Mouse (Mus musculus) forebrain, embryonic 12.5 days (tissue): Measurements from ENCODE around the gene Ceacam16. TPM values are rescaled to one million over a fixed set of nuclear protein-coding genes. Genes with fewer than 3 reads are reported as not detected.

Experiments used
- ATAC-seq: fragments of 200-750 bp; cut with Nextera tagmentation; 2 replicates; pipeline ENCODE4 v1.8.0; 2017; ENCODE audit warnings: moderate TSS enrichment; ENCODE audit not compliant: low FRiP score
- H3K27ac ChIP-seq: fragments of 300-500 bp; sonication (generic); 2 replicates; pipeline ENCODE4 v1.5.1; 2016; ENCODE audit warnings: mild to moderate bottlenecking
- H3K27me3 ChIP-seq: fragments of 300-500 bp; sonication (generic); 2 replicates; pipeline ENCODE4 v1.6.1; 2016; ENCODE audit warnings: mild to moderate bottlenecking
- H3K36me3 ChIP-seq: fragments of 300-500 bp; sonication (generic); replicated peaks from 2 replicates; pipeline ENCODE4 v1.6.1; 2016; ENCODE audit warnings: mild to moderate bottlenecking
- H3K4me1 ChIP-seq: fragments of 300-500 bp; sonication (generic); 2 replicates; pipeline ENCODE4 v1.6.1; 2016
- H3K4me2 ChIP-seq: fragments of 300-500 bp; sonication (generic); 2 replicates; pipeline ENCODE4 v1.6.1; 2016; ENCODE audit warnings: mild to moderate bottlenecking, moderate library complexity
- H3K4me3 ChIP-seq: fragments of 300-500 bp; sonication (generic); replicated peaks from 2 replicates; pipeline ENCODE4 v1.5.1; 2016; ENCODE audit warnings: mild to moderate bottlenecking
- H3K9ac ChIP-seq: fragments of 300-500 bp; sonication (generic); 2 replicates; pipeline ENCODE4 v1.6.1; 2016; ENCODE audit warnings: mild to moderate bottlenecking
- H3K9me3 ChIP-seq: fragments of 300-500 bp; sonication (generic); 2 replicates; pipeline ENCODE4 v1.6.1; 2016
- WGBS: fragments of 180-500 bp; shearing (Covaris S2); methylation state at CpG from one replicate; pipeline ENCODE4 v1.1.7; 2016; 5-methylcytosine and 5-hydroxymethylcytosine counted together
- polyA plus RNA-seq: library from polyadenylated mRNA; unstranded; fragments of >200 nt; fragmentation: Nextera tagmentation; extraction: Ambion mirVana; gene quantifications from 2 replicates; pipeline ENCODE4 v1.2.1, GENCODE M21; 2016

Ceacam16 gene
- polyA plus RNA-seq, 1 experiment from 2014 or later = not detected

DNA sequence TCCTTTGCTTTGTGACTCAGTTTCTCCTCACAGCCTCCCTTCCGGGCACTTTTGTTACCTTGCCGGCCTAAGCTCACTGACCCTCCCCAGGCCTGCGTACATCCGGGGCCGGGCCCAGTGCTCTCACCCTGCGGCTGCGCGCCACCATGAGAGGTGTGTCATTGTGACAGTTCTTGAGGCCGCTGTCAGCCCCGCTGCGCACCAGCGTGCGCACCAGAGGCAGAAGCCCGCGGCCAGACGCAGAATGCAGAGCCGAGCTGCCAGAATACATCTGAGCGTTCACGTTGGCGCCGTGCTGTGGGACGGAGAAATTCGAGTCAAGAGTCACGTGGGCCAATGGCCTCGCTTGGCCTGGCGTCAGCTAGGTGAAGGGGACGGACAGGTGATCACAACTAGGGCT lies 51.7 kb downstream of the Ceacam16 start:
- Histone ChIP-seq H3K27me3 (peaks cover 71% of the 10 kb centered on the region), H3K36me3 (no peaks in the 10 kb centered on the region), H3K9ac (peak overlapping the region; percentile 40; the same call in 1 of the 2 replicates), H3K4me1 (peaks cover 14% of the 10 kb centered on the region), H3K4me2 (peak overlapping the region; percentile 43), H3K9me3 (no peaks in the 10 kb centered on the region), H3K4me3 (peak overlapping the region; percentile 21), H3K27ac (no peak overlapping the region)
- 0 out of 2 replicates have a peak, but pooled peaks have one; percentile 23 for ATAC-seq
- 3% methylated on average over 27 of the region's 27 CpGs for WGBS

GRCm38 (mm10) chr7:19806356-19806969 lies 54.6 kb downstream of the Ceacam16 start:
- WGBS = 86% methylated on average over 8 of the region's 8 CpGs
- peaks cover 14% of the 10 kb centered on the region for H3K4me1 ChIP-seq
- no peak overlapping the region for H3K4me2 ChIP-seq
- peaks cover 49% of the 10 kb centered on the region for H3K27me3 ChIP-seq
- no peak overlapping the region for H3K9ac ChIP-seq
- no peak overlapping the region for H3K27ac ChIP-seq
- H3K36me3 ChIP-seq = no peaks in the 10 kb centered on the region
- no peak overlapping the region for H3K4me3 ChIP-seq
- no peaks in the 10 kb centered on the region for H3K9me3 ChIP-seq
- no peak for ATAC-seq

- H3K27me3 ChIP-seq = peaks cover 18% of the 10 kb centered on the region; the same call in 1 of the 2 replicates
- no peak overlapping the region for H3K4me2 ChIP-seq
- H3K9ac ChIP-seq = no peak overlapping the region
- H3K27ac ChIP-seq = no peak overlapping the region
- WGBS = 19% methylated on average over 7 of the region's 7 CpGs
- H3K36me3 ChIP-seq = no peaks in the 10 kb centered on the region
- no peak for ATAC-seq
- no peaks in the 10 kb centered on the region for H3K9me3 ChIP-seq
- H3K4me1 ChIP-seq = no peaks in the 10 kb centered on the region
- no peak overlapping the region for H3K4me3 ChIP-seq
Measured at GRCm38 (mm10) chr7:19802995-19803394, 58.1 kb downstream of the Ceacam16 start.

Other genes starting within 250 kb of the Ceacam16 start
- gene Relb, start 231.9 kb downstream of the Ceacam16 start, polyA plus RNA-seq = 3.3 and 3.6 TPM in 2 replicates
- 85.6 and 87.6 TPM in 2 replicates for gene Clptm1, start 196.3 kb downstream of the Ceacam16 start, polyA plus RNA-seq
- not detected in 2 replicates for gene Apoc2, start 183.4 kb downstream of the Ceacam16 start, polyA plus RNA-seq
- gene Gm44805, start 179.9 kb downstream of the Ceacam16 start, polyA plus RNA-seq = not detected in 2 replicates
- gene Apoc4, start 179.8 kb downstream of the Ceacam16 start, polyA plus RNA-seq = not detected in 2 replicates
- 0.73 and 1.2 TPM in 2 replicates for gene Apoc1, start 168.6 kb downstream of the Ceacam16 start, polyA plus RNA-seq
- 115 and 128 TPM in 2 replicates for gene Apoe, start 162.1 kb downstream of the Ceacam16 start, polyA plus RNA-seq
- gene Tomm40, start 145.9 kb downstream of the Ceacam16 start, polyA plus RNA-seq = 136 and 149 TPM in 2 replicates
- 45.9 and 47.3 TPM in 2 replicates for gene Nectin2, start 110.8 kb downstream of the Ceacam16 start, polyA plus RNA-seq
- 8.9 and 10.9 TPM in 2 replicates for gene Bcam, start 90.3 kb downstream of the Ceacam16 start, polyA plus RNA-seq
- gene Cblc, start 64.5 kb downstream of the Ceacam16 start, polyA plus RNA-seq = 0.47 and 0.56 TPM in 2 replicates
- gene Bcl3, start 38.5 kb downstream of the Ceacam16 start, polyA plus RNA-seq = 0.62 and 0.96 TPM in 2 replicates
- 0.65 and 1.3 TPM in 2 replicates for gene Gm19345, start 9.3 kb downstream of the Ceacam16 start, polyA plus RNA-seq
- gene Ceacam19, start 26.7 kb upstream of the Ceacam16 start, polyA plus RNA-seq = not detected in 2 replicates
- gene Pvr, start 59.9 kb upstream of the Ceacam16 start, polyA plus RNA-seq = 3.2 and 4.3 TPM in 2 replicates
- gene Igsf23, start 89.5 kb upstream of the Ceacam16 start, polyA plus RNA-seq = not detected in 2 replicates
- gene Ceacam20, start 104.1 kb upstream of the Ceacam16 start, polyA plus RNA-seq = not detected in 2 replicates
- not detected in 2 replicates for gene Nlrp9b, start 130.2 kb upstream of the Ceacam16 start, polyA plus RNA-seq
- gene Vmn1r91, start 238.4 kb upstream of the Ceacam16 start, polyA plus RNA-seq = not detected in 2 replicates